Mouse (Mus musculus) right cerebral cortex, postnatal 25 days (tissue): ENCODE measurements around the gene Tst.

Source experiments
- DNase-seq: peaks from one replicate; pipeline ENCODE4 v3.0.0; 2022

The Tst gene

GRCm38 (mm10) chr15:78384220-78385116 lies 21.2 kb downstream of the Tst start:
- DNase-seq, result no peak

- DNase-seq, result peak; percentile 29
These were observed 22.1 kb downstream of the Tst start for GRCm38 (mm10) chr15:78383450-78384219.

- DNase-seq, result no peak
These were observed 23.6 kb downstream of the Tst start for GRCm38 (mm10) chr15:78382115-78382514.

GRCm38 (mm10) chr15:78380741-78381140 lies 25.0 kb downstream of the Tst start:
- DNase-seq, result no peak

DNA sequence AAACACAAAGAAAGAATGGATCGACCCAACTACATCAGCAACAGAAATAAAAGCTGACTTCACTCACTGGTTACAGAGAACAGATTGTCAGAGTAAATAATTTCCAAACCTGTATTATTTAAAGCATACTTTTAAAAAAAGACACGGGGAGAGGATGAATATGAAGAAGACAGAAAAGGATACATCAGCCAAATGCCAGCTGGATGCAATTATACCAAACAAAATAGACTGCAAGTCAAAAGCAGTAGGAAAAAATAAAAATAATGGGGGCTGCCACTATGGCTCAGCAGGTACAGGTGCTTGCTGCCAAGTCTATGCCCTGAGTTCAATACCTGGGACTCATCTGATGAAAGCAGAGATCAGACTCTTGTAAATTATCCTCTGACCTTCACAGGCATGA lies 25.5 kb downstream of the Tst start:
- no peak for DNase-seq

DNA sequence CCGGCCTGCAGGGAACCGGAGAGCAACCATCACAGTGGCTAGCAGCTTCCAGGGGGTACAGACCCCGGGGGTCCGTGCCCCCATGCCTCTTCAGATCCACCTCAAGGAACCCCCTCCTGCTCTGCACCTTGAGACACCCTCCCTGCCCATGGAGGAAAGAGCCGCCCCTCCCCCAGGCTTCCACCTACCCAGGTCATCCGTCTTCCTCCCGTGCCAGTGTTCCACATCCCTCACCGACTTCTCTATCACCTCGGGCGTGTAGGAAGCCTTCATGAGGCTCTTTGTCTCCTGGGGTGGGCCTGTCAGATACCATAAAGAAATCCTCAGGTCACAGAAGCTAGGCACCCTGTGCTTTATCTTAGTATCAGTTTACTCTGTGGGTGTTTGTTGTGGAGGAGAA lies 27.2 kb downstream of the Tst start:
- DNase-seq, result no peak

- DNase-seq, result no peak
These were observed 27.8 kb downstream of the Tst start for GRCm38 (mm10) chr15:78377859-78378258.

DNA sequence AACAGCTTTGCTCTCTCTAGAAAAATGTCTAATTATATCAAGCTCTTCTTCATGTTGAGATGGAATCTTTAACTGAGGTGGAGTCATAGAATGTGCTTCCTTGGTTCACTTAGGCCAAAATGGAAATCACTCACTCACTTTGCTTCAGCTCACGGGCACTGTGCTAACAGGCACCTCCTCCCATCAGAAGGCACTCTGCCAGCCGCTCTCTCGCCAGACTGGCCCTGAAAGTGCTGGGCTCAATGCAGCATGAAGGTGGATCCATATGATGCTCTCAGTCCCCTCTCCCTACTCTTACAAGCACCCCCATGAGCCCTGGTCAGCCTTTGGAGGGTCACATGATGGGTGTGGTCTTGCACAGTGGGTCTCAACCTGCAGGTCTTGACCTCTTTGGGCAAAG lies 31.5 kb downstream of the Tst start:
- no peak for DNase-seq

DNA sequence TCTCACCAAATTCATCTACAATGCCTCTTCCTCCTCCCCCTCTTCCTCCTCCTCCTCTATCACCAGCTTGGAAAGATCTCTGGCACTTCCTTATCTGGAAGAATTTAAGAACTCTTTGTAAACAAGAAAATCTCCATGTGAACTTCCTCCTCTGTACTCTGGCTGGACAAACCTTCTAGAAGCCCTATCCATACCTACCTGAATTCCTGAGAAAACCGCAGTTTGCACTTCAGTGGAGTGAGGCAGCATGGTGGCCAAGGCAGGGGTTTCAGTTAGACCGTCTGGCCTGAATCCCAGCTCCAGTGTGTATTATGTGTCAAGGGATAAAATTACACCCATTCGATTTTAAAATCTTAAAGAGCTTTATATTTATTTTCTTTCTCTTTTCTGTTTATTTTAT lies 32.9 kb downstream of the Tst start:
- DNase-seq, result no peak

DNA sequence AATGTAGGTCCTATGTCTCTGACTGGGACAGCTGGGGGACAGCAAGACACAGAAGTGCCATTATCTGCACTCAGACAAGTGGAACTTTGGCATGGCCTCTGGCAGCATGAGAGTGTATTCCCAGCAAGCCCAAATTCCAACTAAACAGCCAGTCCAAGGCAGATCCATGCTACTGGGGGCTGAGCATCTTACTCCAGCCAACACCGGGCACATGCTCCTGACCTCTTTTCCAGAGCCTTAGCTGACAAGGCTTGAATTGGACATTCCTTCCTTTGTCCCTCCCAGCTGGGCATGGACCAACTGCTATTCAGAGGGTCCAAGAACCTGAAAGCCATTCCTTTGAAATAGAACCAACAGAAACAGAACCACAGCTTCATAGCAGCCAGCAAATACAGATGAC lies 36.1 kb downstream of the Tst start:
- no peak for DNase-seq

DNA sequence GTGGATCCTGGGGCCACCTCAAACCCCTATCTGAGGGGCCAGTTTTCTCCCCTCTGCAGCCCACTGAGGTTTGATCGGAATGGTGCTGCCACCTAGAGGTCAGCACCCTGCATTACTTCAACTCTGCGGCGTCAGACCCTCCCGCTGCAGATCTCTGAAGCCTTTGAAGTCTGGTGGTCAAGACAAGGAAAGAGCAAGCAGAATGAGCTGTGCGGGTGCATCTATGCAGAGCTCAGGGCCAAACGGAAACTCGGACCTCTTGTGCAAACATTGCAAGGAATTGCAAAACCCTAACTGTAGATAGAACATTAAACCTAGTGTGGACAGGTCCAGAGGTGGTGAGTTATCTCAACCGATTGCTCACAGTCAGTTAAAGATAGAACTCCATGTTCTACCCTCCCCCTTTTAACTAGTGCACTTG lies 36.8 kb downstream of the Tst start:
- no peak for DNase-seq

DNA sequence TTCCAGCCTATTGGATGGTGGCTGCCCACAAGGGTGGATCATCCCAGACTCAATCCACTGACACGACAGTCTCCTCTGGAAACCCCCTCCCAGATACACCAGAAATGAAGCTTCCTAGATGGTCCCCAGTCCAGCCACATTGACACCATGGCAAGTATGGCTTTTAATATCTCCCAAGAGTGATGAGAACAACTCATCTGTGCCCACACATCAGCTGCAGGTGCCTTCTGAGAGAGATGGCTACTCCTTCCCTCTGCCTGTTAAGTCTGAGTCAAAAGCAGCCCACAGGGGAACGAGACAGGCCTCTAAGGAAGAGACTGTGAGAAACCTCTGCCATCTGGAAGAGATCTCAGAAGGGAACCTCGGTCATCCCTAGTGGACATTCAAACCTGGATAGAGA lies 37.9 kb downstream of the Tst start:
- DNase-seq, result no peak

- no peak for DNase-seq
These were observed 38.8 kb downstream of the Tst start for GRCm38 (mm10) chr15:78366875-78367274.

DNA sequence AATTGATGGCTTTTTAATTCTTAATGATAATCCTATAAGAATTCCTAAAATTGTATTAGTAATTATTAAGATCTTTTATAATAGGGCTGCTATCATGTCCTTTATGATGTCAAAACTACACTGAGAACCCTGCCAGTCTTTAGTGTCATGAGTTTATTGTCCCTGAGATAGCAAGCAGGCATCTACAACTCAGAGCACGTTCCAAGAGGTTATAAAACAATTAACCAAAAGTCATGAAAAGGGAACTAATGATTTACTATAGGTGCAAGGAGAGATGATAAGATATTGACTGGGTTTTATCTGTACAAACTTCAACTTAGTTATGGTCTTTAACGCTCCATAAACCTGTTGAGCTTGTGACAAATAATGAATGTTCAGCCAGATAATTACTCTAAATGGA lies 39.8 kb downstream of the Tst start:
- no peak for DNase-seq

DNA sequence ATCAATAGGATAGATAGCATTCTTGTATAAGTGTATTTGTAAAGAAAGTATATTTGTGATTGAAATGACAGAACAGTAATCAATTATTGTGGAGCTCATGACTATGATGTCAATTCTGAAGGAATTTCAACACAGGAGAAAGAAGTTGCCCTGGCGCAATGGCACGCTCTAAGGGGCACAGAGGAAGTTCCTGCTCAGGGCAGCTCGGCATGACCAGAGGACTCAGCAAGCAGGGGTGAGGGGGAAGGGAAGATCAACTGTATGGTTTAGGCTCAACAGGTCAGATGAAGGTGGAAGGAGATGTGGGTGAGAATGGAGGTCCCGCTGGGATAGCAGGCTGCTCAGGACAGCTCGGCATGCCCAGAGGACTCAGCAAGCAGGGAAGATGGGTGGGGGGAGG lies 50.2 kb downstream of the Tst start:
- DNase-seq, result no peak

- DNase-seq, result peak; percentile 37
These were observed 50.7 kb downstream of the Tst start for GRCm38 (mm10) chr15:78354958-78355357.

DNA sequence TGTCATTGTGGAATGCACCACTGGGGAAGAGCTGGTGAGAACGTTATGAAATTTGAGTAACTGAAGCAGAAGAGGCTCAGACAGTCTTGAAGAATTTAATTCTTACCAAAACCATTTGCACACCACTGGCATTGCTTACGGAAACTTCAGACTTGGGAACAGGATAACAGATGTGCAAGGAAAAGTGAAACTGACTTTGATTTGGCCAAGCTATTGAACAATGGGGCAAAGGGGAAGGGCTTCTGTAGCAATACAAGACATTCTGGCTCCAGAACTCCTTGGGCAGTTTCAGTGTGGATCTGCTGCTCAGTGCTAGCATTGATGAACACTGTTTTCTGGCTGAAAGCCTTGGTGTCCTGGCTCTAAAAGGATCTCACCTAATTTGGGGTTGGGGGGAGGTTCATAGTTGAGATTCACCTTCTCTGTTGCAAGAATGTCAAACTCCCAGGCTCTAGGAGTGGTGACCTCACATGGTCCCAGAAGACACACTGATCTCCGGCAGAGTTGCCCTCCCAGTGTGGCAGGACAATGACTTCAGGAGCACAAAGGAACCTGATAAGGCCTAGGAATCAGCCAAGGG lies 54.0 kb downstream of the Tst start:
- DNase-seq, result no peak
